Mouse (Mus musculus): ENCODE data around the gene Atf6. TPM values are rescaled to one million over a fixed set of nuclear protein-coding genes. Genes with fewer than 3 reads are reported as not detected.

The Atf6 gene
- polyA plus RNA-seq, 1 experiment = 23.6 TPM

GRCm38 (mm10) chr1:170709969-170710368 lies 157.6 kb downstream of the Atf6 start:
- DNase-seq (ENCODE audit: extremely low spot score in 1 of 2, low spot score in 1 of 2) = no peak

GRCm38 (mm10) chr1:170709481-170709880 lies 158.1 kb downstream of the Atf6 start:
- DNase-seq (ENCODE audit: extremely low spot score in 1 of 2, low spot score in 1 of 2) = no peak

- DNase-seq (ENCODE audit: extremely low spot score in 1 of 2, low spot score in 1 of 2) = no peak
Observed at GRCm38 (mm10) chr1:170709034-170709433, 158.5 kb downstream of the Atf6 start.

GRCm38 (mm10) chr1:170706046-170706445 lies 161.5 kb downstream of the Atf6 start:
- no peak for DNase-seq (ENCODE audit: extremely low spot score in 1 of 2, low spot score in 1 of 2)

GRCm38 (mm10) chr1:170704911-170705594 lies 162.5 kb downstream of the Atf6 start:
- no peak for DNase-seq (ENCODE audit: extremely low spot score in 1 of 2, low spot score in 1 of 2)

- no peak for DNase-seq (ENCODE audit: extremely low spot score in 1 of 2, low spot score in 1 of 2)
Observed at GRCm38 (mm10) chr1:170704103-170704502, 163.5 kb downstream of the Atf6 start.

- DNase-seq (ENCODE audit: extremely low spot score in 1 of 2, low spot score in 1 of 2) = no peak
Observed at GRCm38 (mm10) chr1:170702958-170703357, 164.6 kb downstream of the Atf6 start.

GRCm38 (mm10) chr1:170702263-170702662 lies 165.3 kb downstream of the Atf6 start:
- DNase-seq (ENCODE audit: extremely low spot score in 1 of 2, low spot score in 1 of 2) = no peak

- no peak for DNase-seq (ENCODE audit: extremely low spot score in 1 of 2, low spot score in 1 of 2)
Observed at GRCm38 (mm10) chr1:170701582-170701981, 166.0 kb downstream of the Atf6 start.

- DNase-seq (ENCODE audit: extremely low spot score in 1 of 2, low spot score in 1 of 2) = no peak
Observed at GRCm38 (mm10) chr1:170701178-170701577, 166.4 kb downstream of the Atf6 start.

- no peak for DNase-seq (ENCODE audit: extremely low spot score in 1 of 2, low spot score in 1 of 2)
Observed at GRCm38 (mm10) chr1:170700496-170701027, 167.0 kb downstream of the Atf6 start.

- DNase-seq (ENCODE audit: extremely low spot score in 1 of 2, low spot score in 1 of 2) = no peak
Observed at GRCm38 (mm10) chr1:170699553-170699952, 168.0 kb downstream of the Atf6 start.

- DNase-seq (ENCODE audit: extremely low spot score in 1 of 2, low spot score in 1 of 2) = no peak
Observed at GRCm38 (mm10) chr1:170698771-170699170, 168.8 kb downstream of the Atf6 start.

- no peak for DNase-seq (ENCODE audit: extremely low spot score in 1 of 2, low spot score in 1 of 2)
Observed at GRCm38 (mm10) chr1:170697771-170698356, 169.7 kb downstream of the Atf6 start.

- DNase-seq (ENCODE audit: extremely low spot score in 1 of 2, low spot score in 1 of 2) = no peak
Observed at GRCm38 (mm10) chr1:170696996-170697395, 170.6 kb downstream of the Atf6 start.

GRCm38 (mm10) chr1:170695326-170695725 lies 172.2 kb downstream of the Atf6 start:
- no peak for DNase-seq (ENCODE audit: extremely low spot score in 1 of 2, low spot score in 1 of 2)

- DNase-seq (ENCODE audit: extremely low spot score in 1 of 2, low spot score in 1 of 2) = peak in 1 of 2 experiments; percentile 29
Observed at GRCm38 (mm10) chr1:170694821-170695291, 172.7 kb downstream of the Atf6 start.

- no peak for DNase-seq (ENCODE audit: extremely low spot score in 1 of 2, low spot score in 1 of 2)
Observed at GRCm38 (mm10) chr1:170691301-170691700, 176.3 kb downstream of the Atf6 start.

GRCm38 (mm10) chr1:170689773-170690172 lies 177.8 kb downstream of the Atf6 start:
- no peak for DNase-seq (ENCODE audit: extremely low spot score in 1 of 2, low spot score in 1 of 2)

GRCm38 (mm10) chr1:170683863-170684262 lies 183.7 kb downstream of the Atf6 start:
- no peak for DNase-seq (ENCODE audit: extremely low spot score in 1 of 2, low spot score in 1 of 2)

- no peak for DNase-seq (ENCODE audit: extremely low spot score in 1 of 2, low spot score in 1 of 2)
Observed at GRCm38 (mm10) chr1:170679624-170680023, 187.9 kb downstream of the Atf6 start.

GRCm38 (mm10) chr1:170678861-170679260 lies 188.7 kb downstream of the Atf6 start:
- no peak for DNase-seq (ENCODE audit: extremely low spot score in 1 of 2, low spot score in 1 of 2)
